Mouse (Mus musculus): ENCODE results near the gene Farp1.

Farp1 gene

DNA sequence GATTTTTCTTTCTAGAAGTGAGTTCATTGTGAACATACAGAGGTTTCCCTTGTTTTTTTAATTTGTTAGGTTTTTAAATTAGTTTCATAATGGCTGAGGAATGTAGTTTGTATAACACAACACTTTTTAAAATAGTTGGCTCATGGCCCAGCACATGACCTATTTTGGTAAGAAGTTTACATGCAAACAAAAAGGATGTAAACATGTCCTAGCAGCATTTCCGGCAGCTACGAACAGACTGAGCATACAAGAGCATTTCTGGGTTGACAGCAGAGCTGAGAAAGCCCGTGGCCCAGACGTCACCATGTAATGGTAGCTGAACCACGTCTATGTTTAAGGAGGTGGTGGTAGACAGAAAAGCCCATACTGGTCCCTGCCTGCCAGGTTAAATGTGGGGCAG lies 180.8 kb downstream of the Farp1 start:
- DNase-seq (ENCODE audit: low read depth in 2 of 2, low spot score in 2 of 2): no peak

- no peak for DNase-seq (ENCODE audit: low read depth in 2 of 2, low spot score in 2 of 2)
Observed at GRCm38 (mm10) chr14:121216672-121217071, 181.7 kb downstream of the Farp1 start.

DNA sequence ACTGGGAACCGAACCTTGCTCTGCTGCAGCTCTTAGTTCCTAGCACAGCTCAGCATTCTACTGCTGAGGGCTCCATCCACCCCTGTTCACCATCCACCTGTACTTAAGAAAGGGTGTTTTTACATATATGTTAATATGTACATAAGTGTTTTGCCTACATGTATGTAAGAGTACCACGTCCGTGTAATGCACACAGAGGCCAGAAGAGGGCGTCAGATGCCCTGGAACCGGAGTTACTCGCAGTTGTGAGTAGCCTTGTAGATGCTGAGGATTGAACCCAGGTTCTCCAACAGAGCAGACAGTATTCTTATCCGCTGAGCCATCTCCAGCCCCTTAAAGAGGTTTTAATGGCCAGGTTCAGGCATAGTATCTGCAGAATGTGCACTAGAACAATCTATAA lies 183.6 kb downstream of the Farp1 start:
- peak in 1 of 2 experiments; percentile 2 for DNase-seq (ENCODE audit: low read depth in 2 of 2, low spot score in 2 of 2)

- no peak for DNase-seq (ENCODE audit: low read depth in 2 of 2, low spot score in 2 of 2)
Observed at GRCm38 (mm10) chr14:121219226-121220039, 184.4 kb downstream of the Farp1 start.

- no peak for DNase-seq (ENCODE audit: low read depth in 2 of 2, low spot score in 2 of 2)
Observed at GRCm38 (mm10) chr14:121220040-121220322, 185.0 kb downstream of the Farp1 start.

- no peak for DNase-seq (ENCODE audit: low read depth in 2 of 2, low spot score in 2 of 2)
Observed at GRCm38 (mm10) chr14:121220723-121221122, 185.7 kb downstream of the Farp1 start.

- DNase-seq (ENCODE audit: low read depth in 2 of 2, low spot score in 2 of 2): no peak
Observed at GRCm38 (mm10) chr14:121225804-121226203, 190.8 kb downstream of the Farp1 start.

DNA sequence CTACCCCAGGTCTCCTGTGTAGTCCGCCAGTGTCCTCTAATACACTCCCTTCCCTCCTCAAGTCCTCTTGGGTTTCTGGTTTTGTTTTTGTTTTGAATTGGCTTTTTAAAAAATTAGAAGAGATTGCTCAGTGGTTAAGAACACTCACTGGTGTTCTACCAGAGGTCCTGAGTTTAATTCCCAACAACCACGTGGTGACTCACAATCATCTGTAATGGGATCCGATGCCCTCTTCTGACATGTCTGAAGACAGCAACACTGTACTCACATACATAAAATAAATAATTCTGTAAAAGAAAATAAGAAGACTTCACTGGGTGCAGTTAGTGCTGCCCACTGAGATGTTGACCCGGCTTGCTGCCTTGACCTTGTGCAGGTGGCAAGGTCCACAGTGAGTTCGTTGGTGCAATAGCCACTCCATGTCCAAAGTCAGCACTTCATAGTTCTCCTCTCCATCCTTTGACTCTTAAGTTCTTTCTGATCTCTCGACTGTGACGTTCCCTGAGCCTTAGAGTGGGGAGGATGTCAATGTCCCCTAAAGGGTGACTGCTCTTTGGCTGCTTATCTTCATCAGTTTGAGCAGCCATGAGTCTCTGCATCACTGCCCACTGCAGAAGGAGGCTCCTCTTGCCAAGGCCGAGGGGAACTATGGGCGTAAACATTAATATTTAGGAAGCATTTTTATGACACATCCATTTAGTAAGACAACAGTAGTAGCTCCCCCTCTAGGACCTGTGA lies 194.2 kb downstream of the Farp1 start:
- DNase-seq (ENCODE audit: low read depth in 2 of 2, low spot score in 2 of 2): no peak

- DNase-seq (ENCODE audit: low read depth in 2 of 2, low spot score in 2 of 2): no peak
Observed at GRCm38 (mm10) chr14:121231232-121231631, 196.2 kb downstream of the Farp1 start.

DNA sequence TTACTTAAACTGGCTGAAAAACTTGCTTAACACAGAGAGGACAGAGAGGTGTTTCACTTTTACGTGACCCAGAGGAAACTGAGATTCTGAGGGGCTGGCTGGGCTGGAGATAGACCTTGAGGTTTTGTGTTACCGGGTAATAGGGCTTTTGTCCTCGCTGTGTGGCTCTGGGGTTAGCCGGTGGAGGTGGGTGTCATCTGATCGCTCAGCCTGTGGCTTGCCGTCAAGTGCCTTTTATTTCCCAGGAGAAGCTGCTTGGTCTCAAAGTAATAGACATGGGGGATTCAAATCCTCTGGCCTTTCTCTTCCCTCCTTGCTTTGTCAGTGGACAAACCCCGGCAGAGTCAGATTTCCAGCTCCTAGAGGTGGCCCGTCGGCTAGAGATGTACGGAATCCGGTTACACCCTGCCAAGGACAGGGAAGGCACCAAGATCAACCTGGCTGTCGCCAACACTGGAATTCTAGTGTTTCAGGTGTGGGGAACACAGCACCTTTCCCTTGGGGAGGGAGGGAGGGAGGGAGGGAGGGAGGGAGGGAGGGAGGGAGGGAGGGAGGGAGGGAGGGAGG lies 199.8 kb downstream of the Farp1 start:
- DNase-seq (ENCODE audit: low read depth in 2 of 2, low spot score in 2 of 2): no peak

DNA sequence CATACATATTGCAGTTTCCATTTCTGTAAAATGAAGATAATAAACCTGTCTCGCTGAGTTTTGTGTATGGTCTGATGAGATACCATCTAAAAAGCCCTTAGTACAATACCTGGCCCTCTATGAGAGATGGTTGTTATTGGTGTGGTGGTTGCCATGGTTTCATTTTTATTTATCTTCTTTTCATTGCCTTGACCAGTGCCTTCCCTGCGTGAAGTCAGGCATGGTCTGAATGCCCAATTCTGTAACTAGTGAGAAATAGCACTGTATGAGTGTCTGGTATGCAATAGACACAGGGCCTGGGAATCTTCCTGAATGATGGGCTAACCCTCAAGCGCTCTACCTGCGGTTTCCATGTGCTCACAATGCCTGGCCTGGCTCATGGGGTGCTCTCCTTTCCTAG lies 201.7 kb downstream of the Farp1 start:
- DNase-seq (ENCODE audit: low read depth in 2 of 2, low spot score in 2 of 2): no peak

DNA sequence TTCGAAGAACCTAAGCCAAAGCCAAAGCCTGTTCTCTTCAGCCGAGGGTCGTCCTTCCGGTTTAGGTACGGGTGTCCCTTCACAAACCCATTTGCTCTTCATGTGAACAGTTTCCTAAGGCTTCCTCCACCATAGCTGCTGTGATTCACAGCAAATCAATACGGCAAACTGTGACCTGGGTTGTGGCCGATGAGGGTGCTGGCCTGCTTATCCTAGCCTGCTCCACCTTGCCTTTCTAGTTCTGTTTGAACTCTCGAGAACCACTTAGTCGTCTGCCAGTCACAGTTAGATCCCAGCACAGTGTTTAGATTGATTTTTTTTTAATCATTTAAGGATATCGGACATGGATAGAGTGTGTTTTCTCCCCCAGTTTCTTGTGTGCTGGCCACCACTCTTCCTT lies 203.7 kb downstream of the Farp1 start:
- no peak for DNase-seq (ENCODE audit: low read depth in 2 of 2, low spot score in 2 of 2)

GRCm38 (mm10) chr14:121239386-121239785 lies 204.4 kb downstream of the Farp1 start:
- DNase-seq (ENCODE audit: low read depth in 2 of 2, low spot score in 2 of 2): no peak

GRCm38 (mm10) chr14:121244104-121244503 lies 209.1 kb downstream of the Farp1 start:
- no peak for DNase-seq (ENCODE audit: low read depth in 2 of 2, low spot score in 2 of 2)

GRCm38 (mm10) chr14:121246048-121246731 lies 211.2 kb downstream of the Farp1 start:
- DNase-seq (ENCODE audit: low read depth in 2 of 2, low spot score in 2 of 2): no peak

GRCm38 (mm10) chr14:121247287-121247686 lies 212.3 kb downstream of the Farp1 start:
- DNase-seq (ENCODE audit: low read depth in 2 of 2, low spot score in 2 of 2): no peak

DNA sequence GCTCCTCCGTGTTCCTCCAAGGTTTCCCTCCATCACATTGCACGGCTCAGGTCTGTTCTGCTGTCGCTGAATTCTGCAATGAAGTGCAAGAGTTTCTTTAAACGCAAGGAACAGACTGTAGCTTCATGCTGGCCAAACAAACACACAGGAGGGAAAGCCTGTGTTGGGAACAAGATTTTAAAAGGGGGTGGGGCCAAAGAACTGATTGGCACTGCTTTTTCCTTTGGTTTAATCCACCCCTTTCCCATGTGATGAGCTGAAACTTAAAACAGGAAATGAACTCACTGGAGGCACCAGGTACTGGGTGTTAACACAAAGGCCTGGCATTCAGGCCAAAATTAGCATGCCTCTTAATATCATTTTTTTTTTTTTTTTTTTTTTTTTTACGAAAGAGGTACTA lies 213.3 kb downstream of the Farp1 start:
- no peak for DNase-seq (ENCODE audit: low read depth in 2 of 2, low spot score in 2 of 2)

DNA sequence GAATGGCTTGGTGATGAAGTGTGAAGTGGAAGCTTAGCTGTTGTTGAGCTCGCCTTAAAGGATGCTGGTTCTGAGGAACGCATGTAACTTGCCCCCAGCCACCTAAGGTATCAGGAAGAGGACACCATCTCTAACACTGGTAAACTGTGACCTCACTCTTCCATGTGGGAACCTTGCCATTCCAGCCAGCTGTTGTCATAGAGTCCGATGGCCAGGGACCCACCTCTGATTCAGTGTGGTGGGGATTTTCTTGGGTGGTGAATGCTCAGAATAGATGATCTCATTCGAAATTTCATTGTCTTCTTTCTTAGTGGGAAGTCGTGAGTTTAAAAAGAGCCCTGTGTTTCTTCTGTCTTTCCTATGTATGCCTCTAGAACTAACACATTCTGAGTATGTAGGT lies 216.1 kb downstream of the Farp1 start:
- no peak for DNase-seq (ENCODE audit: low read depth in 2 of 2, low spot score in 2 of 2)

DNA sequence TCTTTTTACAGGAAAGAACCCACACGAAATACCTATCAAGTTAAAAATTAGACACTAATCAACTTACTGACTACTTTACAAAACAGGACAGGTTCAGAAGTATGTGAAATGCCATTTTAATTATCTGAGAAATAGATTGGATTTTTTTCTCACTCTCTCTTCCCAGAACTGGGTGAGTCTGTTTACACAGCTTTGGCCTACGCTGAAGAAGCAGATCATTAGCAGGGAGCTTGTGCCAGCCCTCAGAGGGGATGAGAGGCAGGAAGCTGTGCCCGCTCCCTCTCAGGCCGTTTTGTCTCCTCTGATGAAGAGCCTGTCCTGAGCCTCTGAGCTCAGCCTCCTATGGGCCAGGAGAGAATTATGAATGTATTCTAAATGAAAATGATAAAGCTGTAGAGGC lies 216.7 kb downstream of the Farp1 start:
- DNase-seq (ENCODE audit: low read depth in 2 of 2, low spot score in 2 of 2): no peak

DNA sequence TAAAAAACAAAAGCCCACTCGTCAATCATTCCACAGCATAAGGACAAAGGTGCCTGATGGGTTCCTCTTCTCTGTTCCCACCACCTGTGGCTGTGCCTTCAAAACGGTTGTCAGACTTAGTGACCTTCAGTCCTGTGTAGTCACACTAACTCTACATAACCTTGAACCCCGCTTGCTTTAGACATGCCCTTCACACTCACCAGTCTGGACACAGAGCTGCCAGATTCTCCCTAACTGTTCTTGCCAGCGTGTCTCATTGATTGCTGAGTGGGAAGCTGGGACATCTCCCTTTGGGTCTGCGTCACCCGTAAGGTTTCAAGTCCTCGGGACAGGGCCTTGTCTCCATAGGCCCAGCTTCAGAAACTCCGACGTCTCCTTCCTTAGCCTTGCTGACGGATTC lies 217.5 kb downstream of the Farp1 start:
- DNase-seq (ENCODE audit: low read depth in 2 of 2, low spot score in 2 of 2): no peak

- no peak for DNase-seq (ENCODE audit: low read depth in 2 of 2, low spot score in 2 of 2)
Observed at GRCm38 (mm10) chr14:121254869-121255268, 219.9 kb downstream of the Farp1 start.

GRCm38 (mm10) chr14:121255469-121255868 lies 220.5 kb downstream of the Farp1 start:
- no peak for DNase-seq (ENCODE audit: low read depth in 2 of 2, low spot score in 2 of 2)
